Mouse (Mus musculus): ENCODE results near the gene Pex16.

- TF ChIP-seq GATA1 (IDR thresholded peaks at IDR 0.05; ENCODE audit: borderline replicate concordance, low read length), result no peak
- TF ChIP-seq FLI1 (IDR thresholded peaks at IDR 0.05; ENCODE audit: low read length), result no peak
Observed at GRCm38 (mm10) chr2:92430089-92430488, 55.6 kb downstream of the Pex16 start.

Data from megakaryocyte, embryonic 14.5 days (primary cell).